ENCODE assay signal across 8 mouse cellular contexts in genomic region chr12:85142803-85143202, GRCm38 (mm10). TPM values are rescaled to one million over a fixed set of nuclear protein-coding genes. Genes with fewer than 3 reads are reported as not detected.
A peak's percentile ranks its signal among the peaks of the same experiment; 100 is the strongest.
DNase-seq lines count a peak whose midpoint lies in the region; ATAC-seq and TF ChIP-seq lines count a peak whose summit lies in the region.

No protein-coding gene starts in this region.

- H3K27me3 ChIP-seq in liver, embryonic 16.5 days (ENCODE audit: control insufficient read depth, insufficient read depth, low read depth, low read length): no peaks in the 10 kb centered on the region
- 0 out of 2 replicates have a peak, but pooled peaks cover 2% of the 10 kb centered on the region for H3K27me3 ChIP-seq in neural tube, embryonic 13.5 days

- no peak overlapping the region for H3K4me3 ChIP-seq in cortical plate, adult 2 months (ENCODE audit: insufficient read depth, low read length)
- H3K4me3 ChIP-seq in liver, embryonic 16.5 days (ENCODE audit: low read depth, low read length): no peak overlapping the region
- H3K4me3 ChIP-seq in neural tube, embryonic 13.5 days: no peak overlapping the region

- H3K9ac ChIP-seq in liver, embryonic 16.5 days (ENCODE audit: low read depth, low read length): no peak overlapping the region
- H3K9ac ChIP-seq in neural tube, embryonic 13.5 days: no peak overlapping the region

- peak; percentile 65 for DNase-seq in left cerebral cortex, adult 11 months (ENCODE audit: low spot score)
- DNase-seq in left cerebral cortex, adult 8-10 months (ENCODE audit: low spot score in 2 of 2): no peak
- DNase-seq in gastrocnemius, postnatal 36 days: peak; percentile 68 to 86
- DNase-seq in kidney, postnatal 14 days: peak; percentile 88
- peak; percentile 93 for DNase-seq in testis, postnatal 10 days (ENCODE audit: low spot score)

- no peaks in the 10 kb centered on the region for H3K36me3 ChIP-seq in liver, embryonic 16.5 days (ENCODE audit: control insufficient read depth, insufficient read depth)
- peaks cover 30% of the 10 kb centered on the region for H3K36me3 ChIP-seq in neural tube, embryonic 13.5 days

- H3K4me1 ChIP-seq in cortical plate, adult 2 months (ENCODE audit: control insufficient read depth, insufficient read depth, low read length): no peaks in the 10 kb centered on the region
- H3K4me1 ChIP-seq in liver, embryonic 16.5 days (ENCODE audit: control insufficient read depth, low read depth, low read length): no peaks in the 10 kb centered on the region
- peaks cover 12% of the 10 kb centered on the region for H3K4me1 ChIP-seq in neural tube, embryonic 13.5 days (replicated peaks)

- TF ChIP-seq CTCF in cortical plate, adult 2 months (IDR thresholded peaks at IDR 0.05; ENCODE audit: extremely low read depth, insufficient read depth, low read length): peak; percentile 92

- peak; percentile 59; the same call in 1 of the 2 replicates for ATAC-seq in liver, embryonic 16.5 days (ENCODE audit: low read depth)
- 0 out of 2 replicates have a peak, but pooled peaks have one; percentile 52 for ATAC-seq in neural tube, embryonic 13.5 days (ENCODE audit: low read depth)

- intact Hi-C loops in gastrocnemius, postnatal 36 days (cut with DNase I): loop anchor here (1.0 kb wide), 1 partner anchor 162 kb away; no protein-coding TSS in a partner anchor

- WGBS in liver, embryonic 16.5 days (ENCODE audit: insufficient replicate concordance): 18% methylated on average over 4 of the region's 4 CpGs
- WGBS in neural tube, embryonic 13.5 days: 24% methylated on average over 4 of the region's 4 CpGs

- TF ChIP-seq POLR2A in cortical plate, adult 2 months (IDR thresholded peaks at IDR 0.05; ENCODE audit: extremely low read depth, insufficient read depth, low read length): no peak

- no peak overlapping the region for H3K27ac ChIP-seq in cortical plate, adult 2 months (ENCODE audit: insufficient read depth, low read length)
- H3K27ac ChIP-seq in liver, embryonic 16.5 days (ENCODE audit: low read length): no peak overlapping the region
- no peak overlapping the region for H3K27ac ChIP-seq in neural tube, embryonic 13.5 days (replicated peaks)

- no peaks in the 10 kb centered on the region for H3K9me3 ChIP-seq in liver, embryonic 16.5 days (replicated peaks; ENCODE audit: control insufficient read depth, low read length)
- H3K9me3 ChIP-seq in neural tube, embryonic 13.5 days: no peaks in the 10 kb centered on the region

- no peak overlapping the region for H3K4me2 ChIP-seq in liver, embryonic 16.5 days (ENCODE audit: low read depth, low read length)
- no peak overlapping the region for H3K4me2 ChIP-seq in neural tube, embryonic 13.5 days

RNA-seq across cellular contexts. Expression of gene Rps6kl1, which starts 8.3 kb away (rescaled TPM):
- total RNA-seq in left cerebral cortex, adult 8-10 months (2022): 10 to 100 TPM; 35.0 to 37.6 (median 36.6) TPM
- 39.2 and 44.3 TPM in 2 replicates for polyA plus RNA-seq in cortical plate, adult 2 months (2012; rRNA removed)
- 1 to 10 TPM in 1 of 2 experiments, under 1 TPM in 1; 0.64 to 1.1 TPM for total RNA-seq in gastrocnemius, postnatal 36 days (2021)
- 0.55 and 0.85 TPM in 2 replicates for polyA plus RNA-seq in liver, embryonic 16.5 days (2015; fragmentation: Nextera tagmentation; extraction: Ambion mirVana)
- polyA plus RNA-seq in neural tube, embryonic 13.5 days (2015; fragmentation: Nextera tagmentation; extraction: Ambion mirVana): 24.0 and 28.7 TPM in 2 replicates

RNA-seq across cellular contexts. Expression of gene Dlst, which starts 32.2 kb away (rescaled TPM):
- total RNA-seq in left cerebral cortex, adult 8-10 months (2022): 100 to 1,000 TPM; 140 to 155 (median 152) TPM
- polyA plus RNA-seq in cortical plate, adult 2 months (2012; rRNA removed): 144 and 150 TPM in 2 replicates
- 100 to 1,000 TPM; 286 to 336 TPM for total RNA-seq in gastrocnemius, postnatal 36 days (2021)
- polyA plus RNA-seq in liver, embryonic 16.5 days (2015; fragmentation: Nextera tagmentation; extraction: Ambion mirVana): 65.4 and 67.8 TPM in 2 replicates
- polyA plus RNA-seq in neural tube, embryonic 13.5 days (2015; fragmentation: Nextera tagmentation; extraction: Ambion mirVana): 108 and 116 TPM in 2 replicates

RNA-seq across cellular contexts. Expression of gene Prox2, which starts 32.2 kb away (rescaled TPM):
- 1 to 10 TPM; 2.8 to 3.3 (median 3.1) TPM for total RNA-seq in left cerebral cortex, adult 8-10 months (2022)
- 1.5 and 1.8 TPM in 2 replicates for polyA plus RNA-seq in cortical plate, adult 2 months (2012; rRNA removed)
- total RNA-seq in gastrocnemius, postnatal 36 days (2021): 1 to 10 TPM; 1.1 to 2.2 TPM
- 2.5 and 2.8 TPM in 2 replicates for polyA plus RNA-seq in liver, embryonic 16.5 days (2015; fragmentation: Nextera tagmentation; extraction: Ambion mirVana)
- polyA plus RNA-seq in neural tube, embryonic 13.5 days (2015; fragmentation: Nextera tagmentation; extraction: Ambion mirVana): 3.9 and 5.4 TPM in 2 replicates

RNA-seq across cellular contexts. Expression of gene Pgf, which starts 34.8 kb away (rescaled TPM):
- total RNA-seq in left cerebral cortex, adult 8-10 months (2022): 1 to 10 TPM; 2.1 to 4.4 (median 3.1) TPM
- 2.2 and 2.9 TPM in 2 replicates for polyA plus RNA-seq in cortical plate, adult 2 months (2012; rRNA removed)
- total RNA-seq in gastrocnemius, postnatal 36 days (2021): 1 to 10 TPM; 1.2 to 1.9 TPM
- 0.55 and 0.57 TPM in 2 replicates for polyA plus RNA-seq in liver, embryonic 16.5 days (2015; fragmentation: Nextera tagmentation; extraction: Ambion mirVana)
- 11.6 and 12.6 TPM in 2 replicates for polyA plus RNA-seq in neural tube, embryonic 13.5 days (2015; fragmentation: Nextera tagmentation; extraction: Ambion mirVana)

Comparison
In these comparisons a context has a peak if more than half of its experiments do, and no peak if none do; other contexts are left out.
1. DNase-seq: peak in left cerebral cortex, adult 11 months (single experiment), gastrocnemius, postnatal 36 days (2 of 2), kidney, postnatal 14 days (single experiment) and testis, postnatal 10 days (single experiment); none in left cerebral cortex, adult 8-10 months (0 of 2).
2. RNA of gene Rps6kl1, which starts 8.3 kb away (polyA plus RNA-seq): 39.2 to 44.3 TPM in cortical plate, adult 2 months and 24.0 to 28.7 TPM in neural tube, embryonic 13.5 days; 0.55 to 0.85 TPM in liver, embryonic 16.5 days; every median in the first group is over 10 times any median in the second.